Mouse (Mus musculus): ENCODE measurements at regions not wholly inside any gene's neighbourhood (a gene's known extent, or its start where the extent isn't known, plus 50 kb on each side); places are given as distances from the start of the nearest gene placed in this dataset.

DNA sequence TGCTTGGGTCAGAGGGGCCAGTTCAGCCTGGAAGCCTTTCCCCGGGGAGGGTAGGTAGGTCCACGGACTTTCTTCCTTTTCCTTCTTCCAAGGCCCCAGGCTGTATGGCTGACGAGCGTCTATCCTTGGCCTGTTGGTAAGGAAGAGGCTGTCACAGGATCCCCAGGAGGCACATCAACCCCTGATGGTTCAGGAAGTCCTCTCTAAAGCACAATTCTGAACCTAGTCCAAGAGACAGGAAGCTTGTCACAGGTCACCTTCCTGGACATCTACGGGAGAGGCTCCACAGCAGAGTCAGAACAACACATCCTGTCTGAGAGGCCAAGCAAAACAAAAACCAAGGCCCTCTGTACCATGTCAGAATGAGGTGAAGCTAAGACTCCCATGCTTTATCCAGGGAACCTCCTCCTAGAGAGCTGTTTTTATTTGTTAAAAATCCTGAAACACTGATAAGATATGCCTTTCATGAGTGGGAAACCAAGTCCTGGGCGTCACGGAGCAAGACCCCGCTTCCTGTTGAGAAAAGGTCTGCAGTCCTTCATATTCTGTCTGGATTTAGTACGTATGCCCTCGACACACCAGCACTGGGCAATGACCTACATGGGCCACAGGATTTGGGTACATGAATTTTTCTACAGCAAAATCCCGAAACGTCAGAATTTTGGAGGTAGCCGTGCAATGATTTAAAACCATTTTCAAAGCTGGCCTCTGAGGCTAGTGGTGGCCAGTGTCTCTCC lies 52.0 kb upstream of the Snrk start:
- no peak for DNase-seq (ENCODE audit: low spot score in 2 of 2)

GRCm38 (mm10) chr9:122055820-122056550 lies 59.1 kb upstream of the Pomgnt2 start:
- no peak for DNase-seq (ENCODE audit: low spot score in 2 of 2)

- no peak for DNase-seq (ENCODE audit: low spot score in 2 of 2)
Observed at GRCm38 (mm10) chr9:122051716-122052115, 54.8 kb upstream of the Pomgnt2 start.

DNA sequence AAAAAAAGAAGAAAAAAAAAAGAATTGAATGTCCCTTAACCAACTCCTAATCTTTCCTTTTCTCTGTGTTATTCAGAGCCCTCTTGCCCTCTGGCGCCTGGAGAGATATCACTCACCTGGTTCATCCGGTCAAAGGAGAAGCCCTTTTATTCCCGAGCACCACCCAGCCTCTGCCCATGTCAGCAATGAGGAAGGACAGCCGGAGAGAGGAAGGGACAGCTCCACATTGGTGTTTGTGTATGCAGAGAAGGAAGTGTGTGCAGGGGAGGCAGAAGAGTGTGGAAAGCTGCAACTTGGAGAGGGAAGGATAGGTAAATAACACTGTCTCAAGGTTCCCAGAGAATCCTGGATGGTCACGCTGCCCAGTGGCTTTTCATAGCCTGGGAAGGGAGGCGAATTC lies 54.2 kb upstream of the Pomgnt2 start:
- DNase-seq (ENCODE audit: low spot score in 2 of 2), result no peak

- DNase-seq (ENCODE audit: low spot score in 2 of 2), result no peak
Observed at GRCm38 (mm10) chr9:122048999-122049398, 52.1 kb upstream of the Pomgnt2 start.

GRCm38 (mm10) chr9:122047962-122048625 lies 51.2 kb upstream of the Pomgnt2 start:
- DNase-seq (ENCODE audit: low spot score in 2 of 2), result peak in 1 of 2 experiments; percentile 50
